Mouse (Mus musculus) frontal cortex, postnatal 36 days (tissue): ENCODE results near the gene Pkig.

Experiments
- DNase-seq, 2 experiments: peaks; one replicate each; pipeline ENCODE4 v3.0.0; 2022; ENCODE audit warnings: low spot score in 2 of 2

The Pkig gene

GRCm38 (mm10) chr2:163754228-163754627 lies 96.0 kb downstream of the Pkig start:
- DNase-seq: no peak

DNA sequence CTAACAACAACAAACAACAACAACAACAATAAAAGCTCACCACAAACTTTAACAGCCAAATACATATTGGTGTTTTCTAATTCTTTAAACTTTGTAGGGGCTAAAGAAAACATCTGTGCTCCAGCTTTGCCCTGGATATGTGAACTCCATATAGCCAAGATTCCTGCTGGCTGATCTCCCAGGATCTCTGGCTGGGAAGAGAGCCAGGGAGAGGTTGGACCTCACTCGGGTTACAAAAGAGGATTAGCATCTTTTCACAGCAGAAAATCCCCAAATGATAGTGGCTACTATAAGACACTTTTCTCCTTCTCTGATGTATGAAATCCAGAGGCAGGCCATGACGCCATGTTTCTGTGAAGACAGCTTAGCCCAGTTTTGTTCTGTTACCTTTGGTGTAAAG lies 98.5 kb downstream of the Pkig start:
- DNase-seq: peak in 1 of 2 experiments; percentile 20

DNA sequence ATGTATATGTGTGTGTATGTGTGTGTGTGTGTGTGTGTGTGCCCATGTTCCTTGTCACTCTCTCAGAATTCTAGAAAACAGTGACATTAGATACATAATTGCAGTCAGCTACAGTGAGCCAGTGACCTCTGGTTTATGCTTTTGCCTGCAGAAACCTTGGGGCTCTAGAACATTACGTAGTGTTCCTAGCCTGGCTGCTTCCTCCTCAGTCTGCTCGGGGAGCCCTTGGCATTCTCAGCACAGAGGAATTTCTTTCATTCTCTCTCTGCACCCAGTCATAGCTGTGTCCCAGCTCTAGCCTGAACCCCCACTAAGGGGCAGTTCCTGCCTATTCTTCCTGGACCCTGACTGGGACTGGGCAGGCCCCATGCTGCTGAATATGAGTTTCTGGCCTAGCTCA lies 100.0 kb downstream of the Pkig start:
- no peak for DNase-seq

- no peak for DNase-seq
Observed at GRCm38 (mm10) chr2:163760589-163760988, 102.4 kb downstream of the Pkig start.

DNA sequence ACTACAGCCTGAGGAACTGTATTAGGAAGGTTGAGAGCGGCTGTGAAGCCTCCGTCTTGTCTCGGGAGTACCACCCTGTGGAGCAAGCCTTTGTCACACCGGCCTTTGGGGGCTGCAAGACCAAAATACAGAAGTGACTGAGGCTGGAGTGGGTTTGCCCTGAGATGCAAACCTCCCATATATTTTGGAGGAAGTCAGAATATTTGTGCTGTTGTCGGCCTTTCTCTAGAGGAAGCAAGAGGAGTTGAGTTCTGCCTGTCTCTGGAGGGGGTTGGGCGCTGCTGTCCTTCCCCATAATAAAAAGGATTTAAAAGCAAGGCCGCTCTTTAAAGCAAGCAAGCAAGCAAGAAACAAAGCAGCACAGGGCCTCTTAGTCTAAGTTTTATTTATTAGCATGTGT lies 103.2 kb downstream of the Pkig start:
- no peak for DNase-seq

GRCm38 (mm10) chr2:163766261-163766660 lies 108.1 kb downstream of the Pkig start:
- no peak for DNase-seq

GRCm38 (mm10) chr2:163766890-163767289 lies 108.7 kb downstream of the Pkig start:
- DNase-seq: no peak

- DNase-seq: no peak
Observed at GRCm38 (mm10) chr2:163770731-163771130, 112.5 kb downstream of the Pkig start.
